In genomic region chr1:181073075-181073474, GRCm38 (mm10) we compare ENCODE assay signal across 18 mouse cellular contexts. TPM values are rescaled to one million over a fixed set of nuclear protein-coding genes. Genes with fewer than 3 reads are reported as not detected.
DNase-seq lines count a peak whose midpoint lies in the region; ATAC-seq and TF ChIP-seq lines count a peak whose summit lies in the region.
"Had no signal": no experiment of that assay in that cellular context is flagged by ENCODE, and none has a peak within 500 bp of the region (broad histone marks: within the 10 kb centered on the region; RNA-seq: fewer than 3 reads in every experiment).

No protein-coding gene starts in this region.

- no peak for DNase-seq in kidney, adult 2 months
- peak; percentile 15 for DNase-seq in 416B (ENCODE audit: low read depth)
- DNase-seq in induced T-regulatory cell, adult 2 months (ENCODE audit: low read depth), result peak; percentile 15
- no peak for DNase-seq in urinary bladder, postnatal 14 days (ENCODE audit: low spot score)
- no peak for DNase-seq in lung, postnatal 25 days (ENCODE audit: low spot score)
- DNase-seq: cerebellum, adult 11 months; cerebellum, postnatal 14 days; embryo, embryonic 11 days; gastrocnemius, postnatal 36 days had no signal

- H3K36me3 ChIP-seq in kidney, adult 2 months (ENCODE audit: control insufficient read depth, insufficient read depth, low read length), result no peaks in the 10 kb centered on the region
- H3K36me3 ChIP-seq in kidney, embryonic 15.5 days, result no peaks in the 10 kb centered on the region
- H3K36me3 ChIP-seq in ES-Bruce4 (ENCODE audit: control insufficient read depth, insufficient read depth, low read length, poor library complexity, severe bottlenecking), result no peaks in the 10 kb centered on the region
- H3K36me3 ChIP-seq: forebrain, embryonic 12.5 days; heart, embryonic 13.5 days; neural tube, embryonic 13.5 days had no signal

- H3K9me3 ChIP-seq in kidney, embryonic 15.5 days (replicated peaks), result no peaks in the 10 kb centered on the region
- no peaks in the 10 kb centered on the region for H3K9me3 ChIP-seq in ES-Bruce4 (replicated peaks; ENCODE audit: control insufficient read depth, insufficient read depth, low read length, poor library complexity, severe bottlenecking)
- H3K9me3 ChIP-seq: forebrain, embryonic 12.5 days; heart, embryonic 13.5 days; neural tube, embryonic 13.5 days had no signal

- no peak for ATAC-seq in kidney, embryonic 15.5 days (replicated peaks; ENCODE audit: low FRiP score)
- ATAC-seq: lung, postnatal 0 days had no signal

- no peak overlapping the region for H3K27ac ChIP-seq in kidney, adult 2 months (ENCODE audit: insufficient read depth, low read depth, low read length)
- no peak overlapping the region for H3K27ac ChIP-seq in kidney, embryonic 15.5 days
- H3K27ac ChIP-seq in ES-Bruce4 (ENCODE audit: insufficient read depth, low read length), result no peak overlapping the region
- H3K27ac ChIP-seq: forebrain, embryonic 12.5 days; heart, embryonic 13.5 days; neural tube, embryonic 13.5 days had no signal

- 38% methylated on average over 5 of the region's 5 CpGs for WGBS in kidney, adult 2 months
- 47% methylated on average over 5 of the region's 5 CpGs for WGBS in kidney, embryonic 15.5 days

- H3K27me3 ChIP-seq in kidney, adult 2 months (replicated peaks; ENCODE audit: control insufficient read depth, insufficient read depth, low read length), result no peaks in the 10 kb centered on the region
- peaks cover 14% of the 10 kb centered on the region for H3K27me3 ChIP-seq in kidney, embryonic 15.5 days
- no peaks in the 10 kb centered on the region for H3K27me3 ChIP-seq in ES-Bruce4 (ENCODE audit: control insufficient read depth, insufficient read depth, low read length, poor library complexity, severe bottlenecking)
- H3K27me3 ChIP-seq: forebrain, embryonic 12.5 days; neural tube, embryonic 13.5 days had no signal

- TF ChIP-seq EP300 in ES-Bruce4 (IDR thresholded peaks at IDR 0.05; ENCODE audit: insufficient read depth, low read depth, low read length), result no peak

- TF ChIP-seq POLR2A in kidney, adult 2 months (IDR thresholded peaks at IDR 0.05; ENCODE audit: low read depth, low read length), result no peak
- no peak for TF ChIP-seq POLR2A in ES-Bruce4 (IDR thresholded peaks at IDR 0.05; ENCODE audit: insufficient read depth, low read length)

- H3K4me3 ChIP-seq in kidney, adult 2 months (ENCODE audit: insufficient read depth, low read depth, low read length), result no peak overlapping the region
- no peak overlapping the region for H3K4me3 ChIP-seq in kidney, embryonic 15.5 days (replicated peaks)
- H3K4me3 ChIP-seq in ES-Bruce4 (ENCODE audit: low read depth, low read length), result no peak overlapping the region
- H3K4me3 ChIP-seq: forebrain, embryonic 12.5 days; heart, embryonic 13.5 days; neural tube, embryonic 13.5 days had no signal

- peak; percentile 49 for TF ChIP-seq CTCF in kidney, adult 2 months (conservative IDR thresholded peaks at IDR 0.05; ENCODE audit: insufficient read depth, insufficient read length, low read depth, low read length)
- TF ChIP-seq CTCF in ES-Bruce4 (IDR thresholded peaks at IDR 0.05; ENCODE audit: low read depth, low read length), result peak; percentile 49

- no peak overlapping the region for H3K9ac ChIP-seq in kidney, embryonic 15.5 days
- H3K9ac ChIP-seq in ES-Bruce4 (ENCODE audit: low read depth, poor library complexity, severe bottlenecking), result no peak overlapping the region
- H3K9ac ChIP-seq: forebrain, embryonic 12.5 days; heart, embryonic 13.5 days; neural tube, embryonic 13.5 days had no signal

- no peaks in the 10 kb centered on the region for H3K4me1 ChIP-seq in kidney, adult 2 months (ENCODE audit: control insufficient read depth, insufficient read depth, low read length)
- no peaks in the 10 kb centered on the region for H3K4me1 ChIP-seq in kidney, embryonic 15.5 days
- H3K4me1 ChIP-seq in ES-Bruce4 (ENCODE audit: control insufficient read depth, insufficient read depth, low read length), result no peaks in the 10 kb centered on the region
- H3K4me1 ChIP-seq: forebrain, embryonic 12.5 days; heart, embryonic 13.5 days; neural tube, embryonic 13.5 days had no signal

- no peak overlapping the region for H3K4me2 ChIP-seq in kidney, embryonic 15.5 days
- H3K4me2 ChIP-seq: forebrain, embryonic 12.5 days; heart, embryonic 13.5 days; midbrain, embryonic 11.5 days; neural tube, embryonic 13.5 days had no signal

RNA-seq across cellular contexts. Expression of gene 9130409I23Rik, which starts 22.0 kb away (rescaled TPM):
- not detected in 2 replicates for polyA plus RNA-seq in kidney, adult 2 months (2012; rRNA removed)
- not detected in 2 replicates for polyA plus RNA-seq in kidney, embryonic 15.5 days (2015; fragmentation: Nextera tagmentation; extraction: Ambion mirVana)
- polyA plus RNA-seq in ES-Bruce4 (2011; ENCODE audit: insufficient read depth, insufficient read length, low read depth, missing spikeins), result not detected in 2 replicates
- polyA plus RNA-seq: forebrain, embryonic 12.5 days; heart, embryonic 13.5 days; kidney, embryonic 16.5 days; limb, embryonic 14.5 days; lung, postnatal 0 days; midbrain, embryonic 11.5 days; neural tube, embryonic 13.5 days had no signal

RNA-seq across cellular contexts. Expression of gene Ephx1, which starts 52.4 kb away (rescaled TPM):
- 69.9 and 73.3 TPM in 2 replicates for polyA plus RNA-seq in kidney, adult 2 months (2012; rRNA removed)
- polyA plus RNA-seq in kidney, embryonic 15.5 days (2015; fragmentation: Nextera tagmentation; extraction: Ambion mirVana), result 5.7 and 5.8 TPM in 2 replicates
- 15.1 and 16.9 TPM in 2 replicates for polyA plus RNA-seq in ES-Bruce4 (2011; ENCODE audit: insufficient read depth, insufficient read length, low read depth, missing spikeins)

Comparison
In these comparisons a context has a peak if more than half of its experiments do, and no peak if none do; other contexts are left out.
1. DNase-seq: peak in 416B (single experiment) and induced T-regulatory cell, adult 2 months (single experiment); none in kidney, adult 2 months (single experiment), urinary bladder, postnatal 14 days (single experiment) and lung, postnatal 25 days (single experiment).